Mouse (Mus musculus) kidney, postnatal 36 days (tissue): ENCODE data around the gene Zdhhc1.

Experiments
- DNase-seq, 2 experiments: peaks; one replicate each; pipeline ENCODE4 v3.0.0; 2021 to 2022; ENCODE audit warnings: mixed read lengths in 2 of 2

The Zdhhc1 gene

DNA sequence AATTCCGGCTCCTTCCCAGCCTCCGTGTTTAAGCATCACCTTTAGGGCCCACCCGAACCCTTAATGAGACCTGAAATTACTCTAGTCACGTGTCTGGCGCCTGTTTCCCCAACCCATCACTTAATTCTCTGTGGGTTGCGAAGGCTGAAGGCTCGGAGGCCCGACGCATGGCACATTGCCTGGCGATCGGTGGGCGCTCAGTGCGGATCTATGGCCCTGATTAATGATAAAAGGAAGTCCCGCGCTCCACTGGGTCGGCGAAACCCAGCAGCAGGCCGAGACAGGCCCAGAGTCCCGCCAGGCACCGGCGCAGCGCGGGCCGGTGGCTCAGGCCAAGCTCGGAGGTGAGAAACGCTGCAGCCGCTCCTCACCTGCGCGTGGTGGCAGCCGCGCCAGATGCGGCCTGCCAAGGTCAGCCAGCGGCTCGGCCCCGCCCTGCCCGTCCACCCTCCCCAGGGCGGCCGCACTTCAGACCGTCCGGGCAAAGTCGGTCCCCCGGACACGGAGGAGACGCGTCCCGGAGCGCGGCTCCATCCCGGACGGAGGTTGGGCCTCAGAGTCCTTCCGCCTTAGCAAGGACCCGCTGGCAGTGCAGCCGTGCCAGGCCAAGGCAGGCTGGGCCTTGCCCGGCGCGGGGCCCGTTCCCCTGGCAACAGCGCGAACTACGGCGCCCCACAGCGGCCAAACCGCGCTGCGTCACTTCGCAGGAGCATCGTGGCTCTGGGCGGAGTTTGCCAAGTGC is at the start of gene Zdhhc1:
Gene Zdhhc1 (minus strand): TSS at position 464 of the 742 bp plus-strand sequence.
- DNase-seq = peak; percentile 90 to 95

DNA sequence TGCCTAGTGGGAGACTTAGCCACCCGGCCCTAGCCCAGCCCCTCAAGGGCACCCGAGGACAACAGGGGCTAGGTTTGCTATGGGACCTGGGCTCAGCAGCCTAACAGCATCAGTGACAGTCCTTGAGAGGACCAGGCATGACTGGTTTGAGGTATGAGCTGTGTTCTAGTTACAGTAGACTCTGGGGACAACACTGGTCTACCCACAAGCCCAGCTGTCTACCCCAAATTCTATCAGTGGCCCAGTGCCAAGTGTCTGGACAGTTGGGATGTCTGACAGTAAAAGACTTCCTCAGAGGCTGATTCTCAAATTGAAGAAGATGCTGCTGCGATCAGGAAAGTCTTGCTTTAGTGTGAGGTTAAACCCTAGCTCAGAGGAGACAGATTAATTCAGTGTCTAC is 48.5 kb upstream of the Zdhhc1 start:
- DNase-seq = no peak

DNA sequence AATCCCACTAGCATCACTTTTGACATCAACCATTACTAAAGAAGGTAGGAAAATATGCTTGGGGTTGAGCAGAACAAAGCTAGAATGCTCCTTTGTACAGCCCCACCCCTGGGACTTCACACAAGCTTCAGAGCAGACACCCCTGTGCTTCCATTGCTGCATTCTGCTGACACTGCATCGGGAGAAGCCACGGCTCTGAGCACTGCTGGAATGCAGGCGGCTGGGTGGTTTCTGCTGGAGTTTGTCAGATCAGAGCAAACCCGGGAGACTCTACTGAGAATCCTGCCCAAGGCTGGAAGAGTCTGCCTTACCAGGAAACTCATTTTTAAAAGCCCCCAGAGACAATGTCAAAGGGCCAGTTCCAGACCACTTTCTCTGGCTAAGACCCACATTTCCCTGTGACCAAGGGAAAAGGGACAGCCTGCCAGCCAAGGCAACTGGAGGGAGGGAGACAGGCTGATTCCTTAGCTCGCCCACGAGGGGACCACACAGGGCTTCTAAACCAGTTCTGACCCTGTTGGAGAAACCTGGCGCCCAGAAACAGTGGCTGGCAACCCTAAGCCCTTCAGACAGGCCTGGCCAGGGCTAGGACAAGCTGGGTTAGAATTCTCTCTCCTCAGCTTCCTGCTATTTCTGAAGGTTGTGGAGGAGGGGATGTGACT is 48.0 kb upstream of the Zdhhc1 start:
- DNase-seq = peak; percentile 72 to 75

DNA sequence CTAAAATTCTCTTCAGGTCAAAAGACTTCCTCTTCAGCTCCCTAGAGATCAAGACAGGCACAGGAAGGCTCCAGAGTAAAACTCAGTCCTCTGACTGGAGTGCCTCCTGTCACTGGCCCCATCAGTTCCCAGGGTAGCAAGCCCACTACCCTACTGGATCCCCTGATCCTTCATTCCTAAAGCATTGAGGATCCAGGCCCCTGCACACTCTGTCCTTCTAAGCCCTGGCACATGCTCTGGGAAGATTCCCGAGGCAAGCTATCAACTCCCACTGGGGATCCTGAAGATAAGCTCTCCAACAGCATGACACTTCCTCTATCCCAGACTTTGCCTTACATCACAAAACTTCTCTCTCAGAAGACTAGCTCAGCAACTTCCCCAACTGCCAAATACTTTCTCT is 47.0 kb upstream of the Zdhhc1 start:
- no peak for DNase-seq

DNA sequence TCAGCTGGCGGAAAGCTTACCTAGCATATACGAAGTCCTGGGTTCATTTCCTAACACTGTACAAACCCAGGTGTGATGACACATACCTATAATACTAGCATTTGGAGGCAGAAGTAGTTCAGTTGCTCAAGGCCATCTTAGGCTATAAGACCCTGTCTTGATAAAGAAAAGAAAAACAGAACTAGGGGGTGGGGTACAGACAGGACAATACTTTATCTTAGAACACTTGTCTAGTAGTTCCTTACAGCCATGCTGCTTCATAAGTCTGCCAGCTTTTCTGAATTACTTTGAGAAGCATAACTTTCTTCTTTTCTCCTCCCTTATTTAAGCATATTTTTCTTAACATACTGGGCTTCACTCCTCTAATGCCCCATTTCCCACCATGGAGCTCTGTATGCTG is 46.1 kb upstream of the Zdhhc1 start:
- no peak for DNase-seq

DNA sequence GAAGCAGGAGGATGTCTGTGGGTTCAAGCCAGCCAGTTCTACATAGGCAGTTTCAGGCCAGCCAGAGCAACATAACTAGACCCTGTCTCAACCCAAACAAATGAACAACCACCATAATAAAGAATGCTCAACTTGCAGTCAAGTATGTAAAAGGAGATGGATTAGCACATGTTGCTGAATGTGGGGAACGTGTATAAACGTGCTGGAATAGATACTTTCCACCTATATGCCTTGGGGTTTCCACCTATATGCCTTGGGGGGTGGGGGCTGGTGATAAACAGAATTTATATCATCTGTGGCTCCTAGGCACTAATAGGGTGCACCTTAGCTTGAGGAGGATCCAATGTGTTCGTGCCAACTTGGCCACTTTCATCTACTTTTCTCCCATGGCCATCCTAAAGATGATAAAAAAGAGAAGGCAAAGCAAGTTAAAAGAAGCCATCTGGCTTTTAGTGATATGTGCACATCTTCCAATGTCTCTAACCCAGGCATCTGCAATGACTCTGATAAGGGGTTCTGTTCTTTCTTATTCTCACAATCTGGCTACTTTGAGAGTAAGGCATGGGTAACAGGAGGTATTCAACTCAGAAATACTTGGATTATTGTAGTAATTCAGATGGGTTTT is 45.4 kb upstream of the Zdhhc1 start:
- DNase-seq = no peak

DNA sequence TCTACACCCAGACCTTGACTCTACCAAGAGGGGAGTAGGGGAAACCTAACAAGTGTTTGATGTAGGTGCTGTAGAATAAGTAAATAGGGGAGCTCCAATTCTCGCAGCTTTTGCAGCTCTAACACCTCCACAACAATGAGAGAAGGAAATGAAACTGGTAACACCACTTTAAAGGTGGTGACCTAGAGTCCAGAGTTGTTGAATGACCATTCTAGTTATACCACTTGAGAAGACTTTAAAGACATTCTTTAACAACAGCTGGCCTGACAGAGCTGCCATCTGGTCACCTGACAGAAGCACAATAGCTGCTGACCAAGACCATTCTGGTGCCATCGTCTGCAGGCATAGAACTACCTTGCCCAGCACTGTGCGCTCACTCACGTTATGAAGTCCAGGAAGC is 42.2 kb upstream of the Zdhhc1 start:
- DNase-seq = no peak

DNA sequence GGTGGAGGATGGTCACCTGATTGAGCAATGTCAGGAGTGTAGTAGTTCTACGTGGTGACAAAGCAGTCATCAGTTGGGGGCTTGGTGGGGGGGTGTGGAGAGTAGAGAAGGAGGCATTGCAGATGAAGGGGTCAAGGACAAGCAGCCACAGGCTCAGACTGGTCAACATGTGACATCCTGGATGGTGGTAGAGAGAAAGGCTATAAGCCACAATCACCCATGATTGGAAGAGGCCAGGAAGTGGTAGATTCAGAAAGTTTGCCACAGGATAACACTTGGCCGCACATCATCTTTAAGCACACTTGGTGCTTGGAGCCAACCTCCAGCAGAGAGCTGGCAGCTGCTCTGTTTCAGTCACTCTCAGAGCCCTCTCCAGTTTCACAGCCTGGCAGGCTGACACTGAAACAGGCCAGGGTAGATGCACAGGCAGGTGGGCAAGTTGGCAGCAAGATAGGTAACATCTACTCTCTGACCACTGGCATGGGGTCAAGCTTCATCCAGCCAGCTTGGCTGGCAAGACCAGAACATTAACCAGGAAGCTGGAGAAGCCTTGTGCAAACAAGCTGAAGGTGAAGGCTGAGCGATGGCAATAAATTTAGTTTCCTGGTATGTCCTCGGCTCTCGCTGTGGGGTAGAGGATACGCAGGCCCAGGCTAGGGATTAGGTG is 40.4 kb upstream of the Zdhhc1 start:
- DNase-seq = no peak

DNA sequence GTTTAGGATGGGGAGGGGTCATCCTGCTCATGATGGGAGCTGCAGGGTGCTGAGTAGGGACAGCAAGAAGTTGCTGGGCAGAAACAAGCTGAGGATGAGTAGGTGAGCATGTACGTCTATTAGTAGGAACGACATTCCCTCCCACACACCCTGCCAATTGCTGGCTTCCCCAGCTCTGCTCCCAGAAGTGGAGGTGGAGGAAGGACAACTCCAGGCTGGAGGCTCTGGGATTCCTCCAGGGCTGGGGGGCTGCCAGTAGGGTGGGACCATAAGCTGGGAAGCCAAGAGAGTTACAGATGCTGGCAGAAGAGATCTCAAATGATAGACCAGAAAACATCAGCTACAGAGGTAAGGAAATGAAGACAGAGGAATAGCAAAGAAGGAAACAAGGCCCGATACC is 39.8 kb upstream of the Zdhhc1 start:
- no peak for DNase-seq

DNA sequence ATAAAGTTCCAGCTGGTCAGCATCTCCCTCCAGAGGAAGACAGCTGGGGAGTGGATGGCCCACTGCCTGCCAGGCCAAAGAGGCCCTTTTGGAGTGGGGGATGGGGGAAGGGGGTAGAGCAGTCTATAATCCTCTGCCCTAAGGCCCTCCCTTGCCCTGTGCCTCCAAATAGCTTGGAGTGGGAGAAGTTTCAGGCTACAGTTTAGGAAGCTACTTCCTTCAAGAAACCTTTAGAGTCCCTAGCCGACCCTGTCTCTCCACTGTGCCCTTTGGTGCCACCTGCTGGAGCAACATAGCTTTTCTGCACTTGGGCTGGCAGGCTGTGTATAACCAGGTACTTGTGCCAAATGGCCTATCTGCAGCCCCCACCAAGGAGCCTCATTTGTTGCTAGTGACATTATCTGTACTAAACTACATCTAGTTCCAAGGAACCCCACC is 37.2 kb upstream of the Zdhhc1 start:
- peak; percentile 71 to 90 for DNase-seq

DNA sequence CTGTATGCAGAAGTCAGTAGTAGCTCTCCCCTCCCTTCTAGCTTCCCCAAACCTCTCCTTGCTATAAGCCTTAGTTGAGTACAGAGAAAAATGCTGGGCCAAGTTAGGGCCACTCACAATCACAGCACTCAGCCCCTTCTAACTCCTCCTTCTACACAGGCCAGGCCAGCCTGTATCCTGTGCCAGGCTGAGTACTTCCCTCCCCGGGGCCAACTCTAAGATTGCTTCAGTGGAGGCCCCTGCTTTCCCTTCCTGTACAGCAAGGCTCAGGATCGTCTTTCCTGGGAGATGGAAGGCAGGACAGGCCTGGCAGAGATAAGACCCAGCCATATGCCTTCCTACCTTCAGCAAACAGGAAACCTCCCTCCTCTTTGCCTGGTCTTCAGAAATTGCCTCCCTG is 36.7 kb upstream of the Zdhhc1 start:
- no peak for DNase-seq

DNA sequence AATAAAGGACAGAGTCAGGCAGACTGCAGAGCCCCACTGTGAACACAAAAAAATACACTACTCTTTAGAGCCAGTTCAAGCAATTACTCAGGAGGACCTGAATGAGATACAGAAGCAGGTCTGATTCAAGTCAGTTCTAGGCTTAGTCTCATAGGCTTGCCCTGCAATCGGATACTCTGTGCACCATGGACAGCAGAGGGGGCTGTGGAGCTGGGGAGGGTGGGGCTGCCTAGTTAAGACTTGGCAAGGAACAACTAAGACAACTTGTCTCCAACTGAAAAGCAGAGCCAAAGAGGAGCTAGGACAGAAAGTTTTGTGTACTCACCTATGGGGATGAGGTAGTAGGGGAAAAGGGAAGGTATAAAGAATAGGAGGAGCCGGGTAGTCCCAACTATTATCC is 35.1 kb upstream of the Zdhhc1 start:
- DNase-seq = peak; percentile 54 to 82

DNA sequence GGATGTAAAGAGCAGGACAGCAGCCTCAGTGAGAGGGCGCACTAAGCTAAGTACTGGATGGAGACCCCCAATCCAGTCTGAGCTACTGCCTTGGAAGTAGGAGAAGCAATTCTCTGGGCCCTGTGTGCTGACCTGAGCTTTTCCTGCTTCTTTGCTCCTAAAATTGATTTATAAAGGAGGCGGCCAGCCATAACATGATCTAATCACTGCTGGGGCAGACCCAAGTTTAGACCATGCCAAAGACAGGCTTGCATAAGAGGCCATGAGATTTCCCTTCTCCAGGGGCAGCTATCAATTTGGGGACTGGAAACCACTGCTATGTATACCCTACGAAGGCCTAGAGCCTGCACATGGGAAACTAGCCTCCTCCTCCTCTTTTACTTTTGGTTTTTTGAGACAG is 32.6 kb upstream of the Zdhhc1 start:
- peak; percentile 31 to 45 for DNase-seq

DNA sequence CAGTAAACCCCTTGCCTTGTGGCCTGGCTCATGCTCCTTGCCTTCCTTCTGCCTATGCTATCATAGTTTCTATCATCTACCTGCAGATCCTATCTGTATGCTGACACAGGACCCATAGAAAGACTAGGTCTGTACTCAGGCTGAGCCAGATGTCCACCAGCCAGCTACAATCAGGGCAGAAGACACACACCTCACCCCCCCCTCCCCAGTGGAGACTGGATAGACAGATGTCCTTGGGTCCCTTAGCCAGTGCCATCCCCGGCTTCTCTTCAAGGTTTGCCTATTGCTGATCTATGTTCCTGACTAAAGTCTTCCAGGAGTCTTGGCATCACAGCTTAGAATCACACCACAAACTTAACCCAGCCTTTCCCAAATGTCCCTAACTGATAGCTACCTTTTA is 31.5 kb upstream of the Zdhhc1 start:
- no peak for DNase-seq

DNA sequence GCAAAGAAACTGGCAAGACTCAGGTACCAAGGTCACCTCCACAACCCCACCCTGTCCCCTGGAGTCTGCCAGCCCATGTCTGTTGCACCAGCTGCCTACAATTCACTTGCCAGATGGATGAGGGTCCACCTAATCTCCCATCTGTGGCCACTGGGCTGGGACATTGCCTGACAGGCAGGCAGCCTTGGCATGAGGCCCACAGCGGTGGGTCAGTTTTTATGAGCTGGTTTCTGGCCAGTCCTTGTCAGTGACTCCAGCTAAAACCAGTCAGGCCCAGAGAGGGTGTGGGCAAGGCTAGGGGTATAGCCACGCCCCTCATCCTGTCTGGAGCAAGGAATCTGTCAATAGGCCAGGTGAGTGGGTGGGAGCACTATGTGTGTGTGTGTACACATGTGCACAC is 30.4 kb upstream of the Zdhhc1 start:
- DNase-seq = peak; percentile 81 to 82

DNA sequence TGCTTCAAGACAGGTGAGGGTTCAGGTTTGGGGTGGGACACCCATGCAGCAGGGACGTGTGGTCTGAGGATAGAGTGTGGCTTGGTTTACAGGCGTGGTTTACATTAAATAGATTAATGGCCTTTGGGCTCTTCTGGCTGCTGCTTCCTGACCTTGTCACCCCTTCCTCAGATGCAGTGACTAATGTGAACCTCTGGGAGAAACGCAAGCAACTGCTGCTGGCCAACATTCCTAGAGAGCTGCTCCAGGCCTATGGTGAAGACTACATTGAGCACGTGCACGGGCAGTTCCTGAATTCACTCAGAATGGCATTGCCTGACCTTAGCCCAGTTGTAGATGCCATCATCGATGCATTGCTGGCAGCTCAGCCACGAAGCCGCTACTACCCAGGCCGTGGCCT is 26.2 kb upstream of the Zdhhc1 start:
- no peak for DNase-seq

DNA sequence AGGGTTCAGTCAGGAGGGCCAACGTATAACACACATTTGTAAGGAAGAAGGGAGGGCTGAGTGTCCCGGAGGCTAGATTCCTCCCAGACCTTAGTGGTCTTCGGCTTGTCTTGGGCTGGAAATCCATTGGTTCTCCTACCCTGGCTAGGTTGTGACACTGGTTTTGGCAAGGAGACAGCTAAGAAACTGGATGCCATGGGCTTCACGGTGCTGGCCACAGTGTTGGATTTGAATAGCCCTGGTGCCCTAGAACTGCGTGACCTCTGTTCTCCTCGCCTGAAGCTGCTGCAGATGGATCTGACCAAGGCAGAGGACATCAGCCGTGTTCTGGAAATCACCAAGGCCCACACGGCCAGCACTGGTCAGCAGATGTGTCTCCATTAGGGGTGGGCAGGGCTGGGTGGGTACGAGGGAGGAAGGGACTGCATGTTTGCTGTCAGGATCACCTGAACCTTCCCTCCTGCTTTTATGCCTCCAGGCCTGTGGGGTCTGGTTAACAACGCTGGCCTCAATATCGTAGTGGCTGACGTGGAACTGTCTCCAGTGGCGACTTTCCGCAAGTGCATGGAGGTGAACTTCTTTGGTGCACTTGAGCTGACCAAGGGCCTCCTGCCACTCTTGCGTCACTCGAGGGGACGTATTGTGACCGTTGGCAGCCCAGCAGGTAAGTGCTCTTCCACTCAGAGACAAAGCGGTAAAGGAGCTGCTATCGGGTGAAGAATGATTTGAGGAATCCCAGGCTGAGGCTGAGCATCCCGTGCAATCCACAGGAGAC is 25.5 kb upstream of the Zdhhc1 start:
- DNase-seq = no peak

DNA sequence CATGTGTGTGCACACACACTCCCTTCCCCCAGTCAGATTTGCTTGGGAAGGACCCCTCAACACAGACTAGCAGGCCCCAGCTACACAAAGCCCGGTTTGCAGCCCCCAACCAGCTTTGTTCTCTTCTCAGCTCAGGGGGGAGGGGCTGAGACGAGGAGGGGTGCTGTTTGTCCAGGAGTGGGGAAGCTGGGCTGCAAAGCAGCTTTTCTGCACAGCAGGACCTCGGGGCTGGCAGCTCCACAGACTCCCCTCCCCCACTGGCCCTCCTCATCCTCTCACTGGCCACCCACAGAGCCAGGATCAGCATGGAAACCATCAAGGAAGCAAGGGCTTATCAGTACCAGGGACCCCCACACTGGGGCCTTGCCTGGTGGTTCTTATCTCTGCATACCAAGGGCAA is 24.4 kb upstream of the Zdhhc1 start:
- DNase-seq = no peak

DNA sequence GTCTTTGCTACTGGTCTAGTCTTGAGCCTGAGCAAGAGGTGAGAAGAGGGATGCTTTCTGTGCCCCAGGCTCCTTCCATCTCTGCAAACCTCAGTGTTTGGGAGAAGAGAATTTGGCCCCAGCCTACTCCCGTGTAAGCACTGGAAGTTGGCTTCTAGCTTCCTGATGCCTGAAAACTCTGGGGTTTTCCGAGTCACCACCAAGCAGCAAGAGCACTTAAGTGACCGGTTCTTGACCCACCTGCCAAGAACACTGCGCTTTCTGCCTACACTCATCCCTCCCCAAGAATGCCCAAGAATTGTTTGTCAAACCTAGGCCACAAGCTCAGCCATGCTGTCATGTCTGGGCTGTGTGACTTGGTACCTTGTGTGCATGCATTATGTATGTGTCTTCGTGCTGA is 23.8 kb upstream of the Zdhhc1 start:
- no peak for DNase-seq

DNA sequence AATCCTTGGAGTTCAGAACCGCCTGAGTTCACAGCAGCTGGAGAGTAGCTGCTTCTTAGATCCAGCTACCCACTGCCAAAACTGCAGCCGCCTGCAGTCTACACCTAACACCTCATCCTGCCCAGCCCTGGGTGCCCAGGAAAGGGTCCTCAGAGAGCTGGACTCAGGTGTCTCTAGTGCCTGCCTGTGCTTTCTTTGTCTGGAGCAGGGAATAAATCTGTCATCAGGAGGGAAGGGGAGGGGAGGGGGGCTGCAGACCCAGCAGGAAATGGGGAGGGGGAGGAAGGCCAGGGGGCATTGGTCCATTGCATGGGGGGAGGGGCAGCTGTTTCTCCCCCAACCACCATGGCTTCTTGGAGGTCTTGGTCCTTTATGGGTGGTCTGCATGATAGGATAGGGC is 22.9 kb upstream of the Zdhhc1 start:
- no peak for DNase-seq

DNA sequence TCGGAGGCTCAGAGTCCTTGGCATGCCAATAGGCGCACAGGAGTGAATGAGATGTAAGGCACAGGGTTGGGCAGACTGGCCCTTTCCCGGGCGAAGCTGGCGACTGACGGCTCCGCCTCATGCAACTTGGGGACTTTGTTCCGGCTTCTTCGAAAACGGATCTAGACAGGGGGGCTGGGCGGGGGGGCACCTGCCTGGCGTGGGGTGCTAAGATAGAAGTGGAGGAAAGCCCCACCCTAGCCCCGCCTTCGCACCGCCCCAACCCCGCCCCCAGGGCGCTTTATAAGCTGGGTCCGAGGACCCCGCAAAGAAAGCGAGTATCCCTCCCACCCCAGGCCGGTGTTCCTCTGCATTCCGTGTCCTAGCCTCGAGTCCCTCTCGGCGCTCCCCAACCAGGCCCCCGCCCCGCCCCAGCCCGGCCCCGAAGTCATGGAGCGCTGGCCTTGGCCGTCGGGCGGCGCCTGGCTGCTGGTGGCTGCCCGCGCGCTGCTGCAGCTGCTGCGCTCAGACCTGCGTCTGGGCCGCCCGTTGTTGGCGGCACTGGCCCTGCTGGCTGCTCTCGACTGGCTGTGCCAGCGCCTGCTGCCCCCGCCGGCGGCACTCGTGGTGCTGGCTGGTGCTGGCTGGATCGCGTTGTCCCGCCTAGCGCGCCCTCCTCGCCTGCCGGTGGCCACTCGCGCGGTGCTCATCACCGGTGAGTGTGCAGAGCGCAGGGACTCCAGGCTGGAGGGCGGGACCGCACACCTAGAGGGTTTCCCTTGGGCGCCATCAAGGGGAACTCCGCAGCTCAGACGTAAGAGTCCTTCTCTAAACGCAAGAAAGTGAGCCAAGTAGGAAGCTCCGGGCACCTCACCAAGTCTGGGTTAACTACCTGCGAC is 22.0 kb upstream of the Zdhhc1 start, which contains the start of gene Hsd11b2:
Gene Hsd11b2 (plus strand): TSS at position 320 of the 878 bp plus-strand sequence.
- DNase-seq = peak; percentile 67 to 73

DNA sequence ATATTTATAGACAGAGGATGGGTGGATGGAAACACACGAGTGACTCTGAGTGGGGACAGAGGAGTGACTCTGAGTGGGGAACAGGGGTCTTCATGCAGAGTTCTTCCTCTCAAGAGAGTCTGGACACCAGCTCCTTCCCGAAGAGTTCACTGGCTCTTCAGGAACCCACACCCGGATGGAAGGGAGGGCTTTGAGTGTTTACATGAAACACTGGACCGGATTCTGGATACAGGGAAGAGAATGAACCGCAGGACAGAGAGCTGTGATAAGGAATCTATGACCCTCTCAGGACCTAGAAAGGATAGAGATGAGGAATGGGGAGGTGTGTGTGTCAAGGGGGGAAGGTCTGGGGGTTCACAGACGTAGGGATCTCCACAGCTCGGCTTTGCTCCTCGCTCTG is 20.6 kb upstream of the Zdhhc1 start:
- DNase-seq = no peak
